Mouse (Mus musculus) ovary, postnatal 10 days (tissue): Measurements from ENCODE around the gene Arpc2.
"Not testable (repeated sequence)": the region's sequence is repeated elsewhere in the genome, so short reads cannot be mapped to it uniquely, and the experiment has no call there.

Experiments
- DNase-seq: peaks from one replicate; pipeline ENCODE4 v3.0.0; 2022; ENCODE audit warnings: low spot score

The Arpc2 gene

GRCm38 (mm10) chr1:74283686-74284463, 48.0 kb downstream of the Arpc2 start:
- DNase-seq, result no peak

- peak; percentile 90 for DNase-seq
Observed at GRCm38 (mm10) chr1:74284543-74285160, 48.8 kb downstream of the Arpc2 start, which contains the start of the genes Aamp and Pnkd. Aamp (minus strand) TSS chr1:74284738. Pnkd (plus strand) TSS chr1:74284930.

GRCm38 (mm10) chr1:74285212-74286010, 49.5 kb downstream of the Arpc2 start:
- no peak for DNase-seq

- DNase-seq, result not testable (repeated sequence)
Observed at GRCm38 (mm10) chr1:74286869-74287607, 51.2 kb downstream of the Arpc2 start.

- no peak for DNase-seq
Observed at GRCm38 (mm10) chr1:74288327-74288726, 52.4 kb downstream of the Arpc2 start.

- no peak for DNase-seq
Observed at GRCm38 (mm10) chr1:74289248-74289647, 53.4 kb downstream of the Arpc2 start.

GRCm38 (mm10) chr1:74289740-74290139, 53.9 kb downstream of the Arpc2 start:
- DNase-seq, result no peak

GRCm38 (mm10) chr1:74290141-74290540, 54.3 kb downstream of the Arpc2 start:
- DNase-seq, result no peak

- DNase-seq, result no peak
Observed at GRCm38 (mm10) chr1:74292331-74293020, 56.6 kb downstream of the Arpc2 start.

- no peak for DNase-seq
Observed at GRCm38 (mm10) chr1:74293306-74293960, 57.5 kb downstream of the Arpc2 start.

- no peak for DNase-seq
Observed at GRCm38 (mm10) chr1:74294090-74294643, 58.3 kb downstream of the Arpc2 start.

- no peak for DNase-seq
Observed at GRCm38 (mm10) chr1:74294733-74295455, 59.0 kb downstream of the Arpc2 start.

GRCm38 (mm10) chr1:74295456-74296171, 59.7 kb downstream of the Arpc2 start:
- DNase-seq, result peak; percentile 69

- no peak for DNase-seq
Observed at GRCm38 (mm10) chr1:74296477-74296876, 60.6 kb downstream of the Arpc2 start.

GRCm38 (mm10) chr1:74297269-74297668, 61.4 kb downstream of the Arpc2 start:
- DNase-seq, result no peak

GRCm38 (mm10) chr1:74298157-74298750, 62.4 kb downstream of the Arpc2 start:
- no peak for DNase-seq

GRCm38 (mm10) chr1:74298996-74299395, 63.1 kb downstream of the Arpc2 start:
- DNase-seq, result no peak

- no peak for DNase-seq
Observed at GRCm38 (mm10) chr1:74300347-74301110, 64.6 kb downstream of the Arpc2 start.
